Mouse (Mus musculus) testis, adult 10 weeks (tissue): ENCODE results near the gene Dpp6. TPM values are rescaled to one million over a fixed set of nuclear protein-coding genes. Genes with fewer than 3 reads are reported as not detected.

Experiments used
- polyA plus RNA-seq: library from polyadenylated mRNA; stranded (reverse); fragments of 350-450 nt; fragmentation: Illumina TruSeq; extraction: RNeasy Lipid Tissue Mini Kit (QIAGEN cat#74804); gene quantifications from one replicate; pipeline ENCODE4 v1.2.3, GENCODE M21; 2014; ENCODE audit warnings: low read depth, low replicate concordance

Gene Dpp6
- polyA plus RNA-seq: 2.6 TPM

GRCm38 (mm10) chr5:26816975-26817941 lies at the start of gene Dpp6:
Dpp6 (plus strand) TSS chr5:26817203.

GRCm38 (mm10) chr5:27501338-27501737 lies 684.3 kb downstream of the Dpp6 start, which contains the start of gene Speer4b:
Speer4b (minus strand) TSS chr5:27501438.

